Mouse (Mus musculus): Measurements from ENCODE around the gene Atf7ip. TPM values are rescaled to one million over a fixed set of nuclear protein-coding genes. Genes with fewer than 3 reads are reported as not detected.
A peak's percentile ranks its signal among the peaks of the same experiment; 100 is the strongest.

Gene Atf7ip
- polyA plus RNA-seq, 1 experiment from 2014 or later, result 43.4 TPM

DNA sequence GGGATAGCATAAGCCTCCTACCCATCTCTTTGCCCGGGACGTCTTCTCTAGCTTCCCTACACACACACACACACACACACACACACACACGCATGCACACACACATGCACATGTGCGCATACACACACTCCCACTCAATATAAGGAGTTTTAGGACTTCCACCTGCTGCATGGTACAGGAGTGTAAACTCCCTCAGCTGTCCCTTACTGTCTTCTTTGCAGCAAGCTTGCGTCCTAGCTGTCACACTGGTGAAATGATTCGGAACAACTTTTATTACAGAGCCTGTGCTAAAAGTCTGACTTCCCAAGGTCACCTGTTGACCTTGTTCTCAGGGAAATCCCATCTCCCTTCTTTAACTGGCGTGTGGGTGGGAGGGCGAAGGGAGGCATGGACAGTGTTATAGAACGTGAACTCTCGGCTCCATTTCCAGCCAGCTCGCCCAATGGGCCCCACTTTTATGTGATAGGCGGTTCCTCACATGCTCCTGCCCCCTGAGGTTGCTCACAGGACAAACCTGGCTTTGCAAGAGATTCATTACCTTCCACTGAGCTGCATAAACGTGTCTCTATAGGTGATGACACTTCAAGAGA lies 126.1 kb downstream of the Atf7ip start:
- Histone ChIP-seq H3K36me3 (ENCODE audit: control insufficient read depth, insufficient read depth, low read length) (no peaks in the 10 kb centered on the region), H3K4me1 (ENCODE audit: control insufficient read depth, insufficient read depth, low read length) (no peaks in the 10 kb centered on the region), H3K27ac (ENCODE audit: low read depth, low read length) (no peak overlapping the region), H3K27me3 (ENCODE audit: control insufficient read depth, insufficient read depth, low read length) (no peaks in the 10 kb centered on the region), H3K4me2 (no peak overlapping the region), H3K4me3 (ENCODE audit: low read depth, low read length) (no peak overlapping the region), H3K9ac (ENCODE audit: low read length) (no peak overlapping the region), H3K9me3 (ENCODE audit: control insufficient read depth, low read length) (no peaks in the 10 kb centered on the region)
- no peak for DNase-seq (ENCODE audit: low spot score, missing footprints)
- 85% methylated on average over 13 of the region's 13 CpGs for WGBS
- ATAC-seq (ENCODE audit: low FRiP score), result no peak

DNA sequence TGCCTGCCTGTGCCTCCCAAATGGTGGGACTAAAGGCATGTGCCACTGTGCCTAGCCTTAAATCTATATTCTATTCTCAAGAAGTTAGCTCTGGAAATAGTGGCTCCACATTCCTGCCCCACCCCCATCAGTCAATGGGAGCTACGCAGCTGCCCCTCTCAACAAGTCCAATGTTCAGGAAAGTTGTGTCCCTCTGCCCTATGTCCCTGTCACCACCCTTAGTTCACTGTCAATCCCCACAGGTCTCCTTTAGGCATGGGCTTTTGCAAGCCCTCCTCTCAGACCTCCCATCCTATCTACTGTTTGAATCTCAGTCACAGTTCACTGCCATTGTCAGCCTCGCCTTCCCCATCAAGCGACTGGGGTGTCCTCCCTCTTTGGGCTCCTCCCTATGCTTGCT lies 127.2 kb downstream of the Atf7ip start:
- Histone ChIP-seq H3K4me2 (no peak overlapping the region), H3K4me3 (ENCODE audit: low read depth, low read length) (no peak overlapping the region), H3K9me3 (ENCODE audit: control insufficient read depth, low read length) (no peaks in the 10 kb centered on the region), H3K9ac (ENCODE audit: low read length) (no peak overlapping the region), H3K4me1 (ENCODE audit: control insufficient read depth, insufficient read depth, low read length) (no peaks in the 10 kb centered on the region), H3K27me3 (ENCODE audit: control insufficient read depth, insufficient read depth, low read length) (no peaks in the 10 kb centered on the region), H3K36me3 (ENCODE audit: control insufficient read depth, insufficient read depth, low read length) (no peaks in the 10 kb centered on the region), H3K27ac (ENCODE audit: low read depth, low read length) (no peak overlapping the region)
- DNase-seq (ENCODE audit: low spot score, missing footprints) (peak; percentile 8), ATAC-seq (ENCODE audit: low FRiP score) (no peak)
- WGBS, result 90% methylated on average over 3 of the region's 3 CpGs

DNA sequence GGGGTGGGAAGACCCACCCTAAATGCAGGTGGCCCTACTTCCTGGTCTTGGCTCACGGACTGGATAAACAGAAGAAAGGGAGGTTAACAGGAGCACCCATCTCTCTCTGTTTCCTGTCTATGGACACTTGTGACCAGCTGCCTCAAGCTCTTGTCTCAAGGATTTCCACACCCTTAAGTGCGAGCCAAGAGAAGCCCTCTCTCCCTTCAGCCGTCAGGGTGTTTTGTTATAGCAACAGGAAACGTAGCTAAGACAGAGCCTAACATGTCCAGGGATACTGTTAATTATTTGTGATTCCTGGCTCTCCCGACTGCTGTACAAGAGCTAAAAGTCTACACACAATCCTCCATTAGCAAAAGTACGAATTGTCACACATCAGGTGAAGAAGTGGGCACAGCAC lies 127.8 kb downstream of the Atf7ip start:
- H3K27ac ChIP-seq (ENCODE audit: low read depth, low read length), result no peak overlapping the region
- no peak for DNase-seq (ENCODE audit: low spot score, missing footprints)
- H3K27me3 ChIP-seq (ENCODE audit: control insufficient read depth, insufficient read depth, low read length), result no peaks in the 10 kb centered on the region
- H3K9me3 ChIP-seq (ENCODE audit: control insufficient read depth, low read length), result no peaks in the 10 kb centered on the region
- H3K4me1 ChIP-seq (ENCODE audit: control insufficient read depth, insufficient read depth, low read length), result no peaks in the 10 kb centered on the region
- no peak overlapping the region for H3K4me2 ChIP-seq
- ATAC-seq (ENCODE audit: low FRiP score), result no peak
- no peak overlapping the region for H3K9ac ChIP-seq (ENCODE audit: low read length)
- H3K36me3 ChIP-seq (ENCODE audit: control insufficient read depth, insufficient read depth, low read length), result no peaks in the 10 kb centered on the region
- 87% methylated on average over 6 of the region's 6 CpGs for WGBS
- H3K4me3 ChIP-seq (ENCODE audit: low read depth, low read length), result no peak overlapping the region

DNA sequence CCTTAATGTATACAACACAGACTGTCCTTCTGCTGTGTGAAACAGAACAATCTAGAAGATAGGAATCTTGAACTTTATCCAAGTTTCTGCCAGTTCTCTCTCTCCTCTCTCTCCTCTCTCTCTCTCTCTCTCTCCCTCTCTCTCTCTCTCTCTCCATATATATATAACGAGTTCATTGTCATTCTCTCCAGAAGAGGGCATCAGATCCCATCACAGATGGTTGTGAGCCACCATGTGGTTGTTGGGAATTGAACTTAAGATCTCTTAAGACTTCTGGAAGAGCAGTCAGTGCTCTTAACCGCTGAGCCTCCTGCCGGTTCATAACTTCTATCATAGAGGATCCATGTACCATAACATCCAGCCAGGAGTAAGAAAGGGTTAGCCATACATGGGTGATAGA lies 129.0 kb downstream of the Atf7ip start:
- DNase-seq (ENCODE audit: low spot score, missing footprints) (no peak), ATAC-seq (ENCODE audit: low FRiP score) (no peak)
- no peaks in the 10 kb centered on the region for H3K36me3 ChIP-seq (ENCODE audit: control insufficient read depth, insufficient read depth, low read length)
- no peak overlapping the region for H3K4me3 ChIP-seq (ENCODE audit: low read depth, low read length)
- no peak overlapping the region for H3K4me2 ChIP-seq
- H3K27me3 ChIP-seq (ENCODE audit: control insufficient read depth, insufficient read depth, low read length), result no peaks in the 10 kb centered on the region
- H3K9me3 ChIP-seq (ENCODE audit: control insufficient read depth, low read length), result no peaks in the 10 kb centered on the region
- WGBS, result 72% methylated on average over 3 of the region's 3 CpGs
- no peak overlapping the region for H3K9ac ChIP-seq (ENCODE audit: low read length)
- H3K27ac ChIP-seq (ENCODE audit: low read depth, low read length), result no peak overlapping the region
- H3K4me1 ChIP-seq (ENCODE audit: control insufficient read depth, insufficient read depth, low read length), result no peaks in the 10 kb centered on the region

DNA sequence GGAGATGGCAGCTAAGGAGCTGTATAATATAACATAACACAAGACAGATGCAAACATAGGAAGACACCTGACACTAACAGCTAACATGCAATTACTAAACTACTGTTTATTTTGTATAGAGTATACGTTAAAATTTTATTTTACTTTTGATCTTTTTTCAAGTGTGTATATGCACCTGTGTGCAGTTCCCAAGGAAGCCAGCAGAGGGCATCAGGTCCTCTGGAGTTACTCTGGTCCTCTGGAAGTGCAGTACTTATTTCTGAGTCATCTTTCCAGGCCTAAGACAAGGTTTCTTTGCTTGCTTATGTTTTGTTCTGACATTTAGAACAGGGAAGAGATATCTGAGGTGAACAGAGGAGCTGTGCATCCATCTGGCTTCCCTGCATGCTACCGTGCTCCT lies 138.2 kb downstream of the Atf7ip start:
- ATAC-seq (ENCODE audit: low FRiP score), result no peak
- Histone ChIP-seq H3K4me1 (ENCODE audit: control insufficient read depth, insufficient read depth, low read length) (no peaks in the 10 kb centered on the region), H3K9ac (ENCODE audit: low read length) (no peak overlapping the region), H3K9me3 (ENCODE audit: control insufficient read depth, low read length) (no peaks in the 10 kb centered on the region; the same call in 1 of the 2 replicates), H3K4me2 (no peak overlapping the region), H3K27ac (ENCODE audit: low read depth, low read length) (no peak overlapping the region), H3K4me3 (ENCODE audit: low read depth, low read length) (no peak overlapping the region), H3K36me3 (ENCODE audit: control insufficient read depth, insufficient read depth, low read length) (no peaks in the 10 kb centered on the region), H3K27me3 (ENCODE audit: control insufficient read depth, insufficient read depth, low read length) (no peaks in the 10 kb centered on the region)
- DNase-seq (ENCODE audit: low spot score, missing footprints), result peak; percentile 77
- WGBS, result 86% methylated on average over 2 of the region's 2 CpGs

DNA sequence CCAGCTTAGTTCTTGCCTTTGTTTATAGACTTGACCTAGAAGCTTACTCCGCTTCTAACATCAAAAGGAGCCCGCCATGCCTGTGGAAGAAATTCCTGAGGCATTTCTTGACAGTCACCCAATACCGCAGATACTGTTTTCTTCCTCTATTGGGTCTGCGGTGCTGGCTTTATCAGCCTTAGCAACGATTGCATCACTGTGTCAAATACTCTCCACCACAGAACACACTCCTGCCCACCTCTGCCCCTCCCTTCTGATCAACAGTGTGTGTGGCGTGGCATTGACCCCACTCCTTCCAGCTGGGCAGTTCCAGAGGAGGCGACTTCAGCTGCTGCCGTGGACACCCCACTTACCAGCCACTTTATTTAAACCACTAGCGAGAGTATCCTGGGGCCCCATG lies 139.8 kb downstream of the Atf7ip start:
- ATAC-seq (ENCODE audit: low FRiP score) (no peak), DNase-seq (ENCODE audit: low spot score, missing footprints) (peak; percentile 19)
- 74% methylated on average over 9 of the region's 9 CpGs for WGBS
- Histone ChIP-seq H3K36me3 (ENCODE audit: control insufficient read depth, insufficient read depth, low read length) (no peaks in the 10 kb centered on the region), H3K4me1 (ENCODE audit: control insufficient read depth, insufficient read depth, low read length) (no peaks in the 10 kb centered on the region), H3K9ac (ENCODE audit: low read length) (no peak overlapping the region), H3K27me3 (ENCODE audit: control insufficient read depth, insufficient read depth, low read length) (no peaks in the 10 kb centered on the region), H3K4me2 (no peak overlapping the region), H3K4me3 (ENCODE audit: low read depth, low read length) (no peak overlapping the region), H3K27ac (ENCODE audit: low read depth, low read length) (no peak overlapping the region), H3K9me3 (ENCODE audit: control insufficient read depth, low read length) (no peaks in the 10 kb centered on the region; the same call in 1 of the 2 replicates)

DNA sequence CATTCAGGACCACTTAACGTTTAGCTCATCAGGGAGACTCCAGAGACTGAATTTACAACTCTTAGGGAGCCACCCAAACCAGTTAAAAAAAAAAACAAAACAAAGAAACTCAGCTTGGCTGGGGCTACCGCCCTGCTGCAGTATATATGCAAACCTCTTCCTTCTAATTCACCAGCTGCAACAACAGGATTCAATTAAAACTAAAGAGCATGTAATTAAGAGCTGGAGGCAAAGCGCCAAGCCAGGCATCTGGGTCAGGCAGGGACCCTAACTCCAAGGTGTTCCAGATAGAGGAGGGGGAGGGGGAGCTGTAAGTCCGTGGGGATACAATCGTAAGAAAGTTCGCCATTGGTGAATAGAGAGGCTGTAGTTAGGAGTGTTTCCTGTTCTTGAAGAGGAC lies 140.2 kb downstream of the Atf7ip start:
- no peak overlapping the region for H3K4me3 ChIP-seq (ENCODE audit: low read depth, low read length)
- H3K27me3 ChIP-seq (ENCODE audit: control insufficient read depth, insufficient read depth, low read length), result no peaks in the 10 kb centered on the region
- H3K9ac ChIP-seq (ENCODE audit: low read length), result no peak overlapping the region
- no peak overlapping the region for H3K4me2 ChIP-seq
- no peaks in the 10 kb centered on the region; the same call in 1 of the 2 replicates for H3K9me3 ChIP-seq (ENCODE audit: control insufficient read depth, low read length)
- DNase-seq (ENCODE audit: low spot score, missing footprints) (no peak), ATAC-seq (ENCODE audit: low FRiP score) (no peak)
- no peak overlapping the region for H3K27ac ChIP-seq (ENCODE audit: low read depth, low read length)
- no peaks in the 10 kb centered on the region for H3K4me1 ChIP-seq (ENCODE audit: control insufficient read depth, insufficient read depth, low read length)
- 51% methylated on average over 6 of the region's 6 CpGs for WGBS
- H3K36me3 ChIP-seq (ENCODE audit: control insufficient read depth, insufficient read depth, low read length), result no peaks in the 10 kb centered on the region

DNA sequence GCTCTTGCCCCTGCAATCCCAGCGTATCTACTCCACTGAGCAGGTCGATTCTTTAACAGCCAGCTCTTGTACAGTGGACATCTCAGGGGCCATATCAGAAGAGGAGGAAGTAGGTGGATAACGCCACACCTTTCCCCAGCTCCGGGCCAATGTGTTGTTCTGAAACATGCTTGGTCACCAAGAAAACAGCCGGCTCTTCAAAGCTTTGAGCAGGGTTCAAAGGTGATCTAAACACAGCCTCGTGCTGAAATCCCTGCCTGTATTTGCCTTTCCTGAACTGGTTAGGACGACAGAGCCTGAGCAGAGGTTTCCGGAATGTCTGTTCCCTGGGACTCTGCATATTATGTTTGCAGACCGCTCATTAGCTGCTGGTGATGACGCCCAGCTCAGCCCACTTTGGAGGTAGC lies 141.5 kb downstream of the Atf7ip start:
- no peaks in the 10 kb centered on the region for H3K4me1 ChIP-seq (ENCODE audit: control insufficient read depth, insufficient read depth, low read length)
- no peak overlapping the region for H3K9ac ChIP-seq (ENCODE audit: low read length)
- H3K27me3 ChIP-seq (ENCODE audit: control insufficient read depth, insufficient read depth, low read length), result no peaks in the 10 kb centered on the region
- no peak overlapping the region for H3K4me2 ChIP-seq
- no peaks in the 10 kb centered on the region for H3K36me3 ChIP-seq (ENCODE audit: control insufficient read depth, insufficient read depth, low read length)
- H3K9me3 ChIP-seq (ENCODE audit: control insufficient read depth, low read length), result no peaks in the 10 kb centered on the region; the same call in 1 of the 2 replicates
- WGBS, result 76% methylated on average over 10 of the region's 10 CpGs
- H3K27ac ChIP-seq (ENCODE audit: low read depth, low read length), result no peak overlapping the region
- ATAC-seq (ENCODE audit: low FRiP score) (no peak), DNase-seq (ENCODE audit: low spot score, missing footprints) (peak; percentile 76)
- no peak overlapping the region for H3K4me3 ChIP-seq (ENCODE audit: low read depth, low read length)

DNA sequence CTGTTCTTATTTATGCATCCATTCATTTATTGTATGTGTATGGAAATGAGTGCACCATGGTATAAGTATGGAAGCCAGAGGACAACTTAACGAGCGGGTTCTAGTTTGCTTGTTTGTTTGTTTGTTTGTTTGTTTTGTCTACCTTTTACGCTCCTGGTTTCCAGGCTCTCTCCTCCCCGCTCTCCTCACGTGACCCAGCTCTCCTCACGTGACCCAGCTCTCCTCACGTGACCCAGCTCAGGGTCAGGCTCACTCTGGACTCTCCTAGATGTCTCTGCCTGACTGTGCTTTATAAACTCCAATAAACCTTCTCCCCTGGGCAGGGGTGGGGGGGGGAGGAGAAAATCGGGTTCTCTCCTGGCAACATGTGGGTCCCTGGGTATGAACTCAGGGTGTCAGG lies 144.7 kb downstream of the Atf7ip start:
- Histone ChIP-seq H3K4me2 (no peak overlapping the region), H3K27ac (ENCODE audit: low read depth, low read length) (no peak overlapping the region), H3K4me3 (ENCODE audit: low read depth, low read length) (no peak overlapping the region), H3K9ac (ENCODE audit: low read length) (no peak overlapping the region), H3K4me1 (ENCODE audit: control insufficient read depth, insufficient read depth, low read length) (no peaks in the 10 kb centered on the region), H3K9me3 (ENCODE audit: control insufficient read depth, low read length) (no peaks in the 10 kb centered on the region), H3K27me3 (ENCODE audit: control insufficient read depth, insufficient read depth, low read length) (no peaks in the 10 kb centered on the region), H3K36me3 (ENCODE audit: control insufficient read depth, insufficient read depth, low read length) (no peaks in the 10 kb centered on the region)
- WGBS, result 91% methylated on average over 8 of the region's 8 CpGs
- ATAC-seq (ENCODE audit: low FRiP score) (no peak), DNase-seq (ENCODE audit: low spot score, missing footprints) (peak; percentile 14)
